Mouse (Mus musculus): ENCODE measurements around the gene Abhd17a. TPM values are rescaled to one million over a fixed set of nuclear protein-coding genes. Genes with fewer than 3 reads are reported as not detected.
"Not testable (repeated sequence)": the region's sequence is repeated elsewhere in the genome, so short reads cannot be mapped to it uniquely, and the experiment has no call there.

Abhd17a gene
- polyA plus RNA-seq, 1 experiment: not detected

GRCm38 (mm10) chr10:80610116-80610785 lies 20.1 kb upstream of the Abhd17a start:
- no peak overlapping the region for H3K4me3 ChIP-seq (ENCODE audit: insufficient read depth, low read depth, low read length)
- TF ChIP-seq CTCF (IDR thresholded peaks at IDR 0.05; ENCODE audit: insufficient read depth, low read depth, low read length) (no peak), POLR2A (IDR thresholded peaks at IDR 0.05; ENCODE audit: insufficient read depth, low read depth, low read length) (no peak)

DNA sequence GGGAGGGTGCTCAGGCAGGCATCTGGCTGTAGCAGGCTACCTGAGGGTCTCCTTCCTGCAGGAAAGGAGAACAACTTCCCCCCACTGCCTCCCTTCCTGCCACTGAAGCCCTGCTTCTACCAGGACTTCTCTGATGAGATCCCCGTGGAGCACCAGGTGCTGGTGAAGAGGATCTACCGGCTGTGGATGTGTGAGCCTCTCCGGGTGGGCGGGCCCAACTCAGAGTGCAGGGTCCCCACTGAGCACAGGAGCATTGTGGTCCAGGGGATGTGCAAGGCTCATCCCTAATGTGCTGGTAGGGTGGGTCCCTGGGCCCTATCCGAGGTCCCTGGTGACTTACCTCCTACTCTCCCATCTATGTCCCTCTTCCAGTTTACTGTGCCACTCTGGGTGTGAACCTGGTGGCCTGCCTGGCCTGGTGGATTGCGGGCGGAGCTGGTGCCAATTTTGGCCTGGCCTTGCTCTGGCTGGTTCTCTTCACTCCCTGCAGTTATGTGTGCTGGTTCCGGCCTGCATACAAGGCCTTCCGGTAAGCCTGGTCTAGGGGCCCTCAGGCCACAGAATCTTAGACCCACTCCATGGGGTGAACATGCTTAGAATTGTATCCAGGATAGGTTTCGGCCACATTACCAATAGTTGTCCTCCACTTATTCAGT lies 19.3 kb upstream of the Abhd17a start:
- Histone ChIP-seq H3K4me3 (ENCODE audit: insufficient read depth, low read depth, low read length) (no peak overlapping the region), H3K4me1 (ENCODE audit: control insufficient read depth, insufficient read depth, low read length) (peaks cover 9% of the 10 kb centered on the region), H3K27ac (ENCODE audit: insufficient read depth, low read depth, low read length) (no peak overlapping the region)
- WGBS: 91% methylated on average over 10 of the region's 10 CpGs
- no peak for TF ChIP-seq POLR2A (IDR thresholded peaks at IDR 0.05; ENCODE audit: insufficient read depth, low read depth, low read length)
- no peak for TF ChIP-seq CTCF (IDR thresholded peaks at IDR 0.05; ENCODE audit: insufficient read depth, low read depth, low read length)

More at GRCm38 (mm10) chr10:80610116-80610785, 20.1 kb upstream of the Abhd17a start:
- H3K27ac ChIP-seq (ENCODE audit: insufficient read depth, low read depth, low read length): no peak overlapping the region
- H3K4me1 ChIP-seq (ENCODE audit: control insufficient read depth, insufficient read depth, low read length): peaks cover 5% of the 10 kb centered on the region; the same call in 1 of the 2 replicates
- WGBS: 90% methylated on average over 9 of the region's 9 CpGs

- H3K4me3 ChIP-seq (ENCODE audit: insufficient read depth, low read depth, low read length): no peak overlapping the region
- WGBS: 87% methylated on average over 3 of the region's 3 CpGs
- H3K4me1 ChIP-seq (ENCODE audit: control insufficient read depth, insufficient read depth, low read length): peaks cover 18% of the 10 kb centered on the region
- TF ChIP-seq CTCF (IDR thresholded peaks at IDR 0.05; ENCODE audit: insufficient read depth, low read depth, low read length): no peak
- no peak for TF ChIP-seq POLR2A (IDR thresholded peaks at IDR 0.05; ENCODE audit: insufficient read depth, low read depth, low read length)
- H3K27ac ChIP-seq (ENCODE audit: insufficient read depth, low read depth, low read length): no peak overlapping the region
Observed at GRCm38 (mm10) chr10:80608435-80608834, 18.3 kb upstream of the Abhd17a start.

- no peak overlapping the region for H3K4me3 ChIP-seq (ENCODE audit: insufficient read depth, low read depth, low read length)
- TF ChIP-seq POLR2A (IDR thresholded peaks at IDR 0.05; ENCODE audit: insufficient read depth, low read depth, low read length): no peak
- TF ChIP-seq CTCF (IDR thresholded peaks at IDR 0.05; ENCODE audit: insufficient read depth, low read depth, low read length): no peak
- WGBS: 95% methylated on average over 34 of the region's 34 CpGs
- H3K4me1 ChIP-seq (ENCODE audit: control insufficient read depth, insufficient read depth, low read length): peaks cover 22% of the 10 kb centered on the region
- no peak overlapping the region for H3K27ac ChIP-seq (ENCODE audit: insufficient read depth, low read depth, low read length)
Observed at GRCm38 (mm10) chr10:80606737-80607350, 16.7 kb upstream of the Abhd17a start.

DNA sequence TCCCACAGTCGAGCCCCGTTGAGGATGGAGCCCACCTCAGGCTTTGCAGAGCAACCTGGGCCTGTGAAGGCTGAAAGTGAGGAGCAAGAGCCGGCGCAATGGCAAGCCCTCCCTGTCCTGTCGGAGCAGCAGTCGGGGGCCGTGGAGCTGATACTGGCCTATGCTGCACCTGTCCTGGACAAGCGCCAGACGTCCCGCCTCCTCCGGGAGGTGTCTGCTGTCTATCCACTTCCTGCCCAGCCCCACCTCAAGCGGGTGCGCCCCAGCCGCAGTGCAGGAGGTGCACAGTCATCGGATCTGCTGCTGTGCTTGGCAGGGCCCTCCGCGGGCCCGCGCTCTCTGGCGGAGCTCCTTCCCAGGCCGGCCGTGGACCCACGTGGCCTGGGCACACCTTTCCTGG lies 16.2 kb upstream of the Abhd17a start:
- 88% methylated on average over 23 of the region's 23 CpGs for WGBS
- Histone ChIP-seq H3K27ac (ENCODE audit: insufficient read depth, low read depth, low read length) (no peak overlapping the region), H3K4me1 (ENCODE audit: control insufficient read depth, insufficient read depth, low read length) (peaks cover 22% of the 10 kb centered on the region), H3K4me3 (ENCODE audit: insufficient read depth, low read depth, low read length) (no peak overlapping the region)
- TF ChIP-seq CTCF (IDR thresholded peaks at IDR 0.05; ENCODE audit: insufficient read depth, low read depth, low read length) (no peak), POLR2A (IDR thresholded peaks at IDR 0.05; ENCODE audit: insufficient read depth, low read depth, low read length) (no peak)

DNA sequence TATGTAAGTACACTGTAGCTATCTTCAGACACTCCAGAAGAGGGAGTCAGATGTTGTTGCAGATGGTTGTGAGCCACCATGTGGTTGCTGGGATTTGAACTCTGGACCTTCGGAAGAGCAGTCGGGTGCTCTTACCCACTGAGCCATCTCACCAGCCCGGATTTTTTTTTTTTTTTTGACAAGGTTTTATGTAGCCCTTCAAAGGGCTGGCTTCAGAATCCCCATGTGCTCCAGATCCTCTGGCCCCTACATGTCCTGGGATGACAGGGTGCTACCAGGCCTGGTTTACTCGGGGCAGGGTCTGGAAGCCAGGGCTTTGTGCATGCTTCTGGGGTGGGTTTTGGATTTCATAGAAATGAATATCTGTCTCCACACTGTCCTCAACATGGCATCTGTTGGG lies 15.6 kb upstream of the Abhd17a start, which contains the start of gene Gm49322:
Gm49322 (plus strand) TSS at position 301 of the 400 bp plus-strand sequence.
- not testable (repeated sequence) for H3K4me3 ChIP-seq (ENCODE audit: insufficient read depth, low read depth, low read length); H3K27ac ChIP-seq (ENCODE audit: insufficient read depth, low read depth, low read length)
- WGBS: 88% methylated on average over 4 of the region's 4 CpGs
- peaks cover 20% of the 10 kb centered on the region for H3K4me1 ChIP-seq (ENCODE audit: control insufficient read depth, insufficient read depth, low read length)

- Histone ChIP-seq H3K4me3 (ENCODE audit: insufficient read depth, low read depth, low read length) (no peak overlapping the region), H3K4me1 (ENCODE audit: control insufficient read depth, insufficient read depth, low read length) (peaks cover 17% of the 10 kb centered on the region), H3K27ac (ENCODE audit: insufficient read depth, low read depth, low read length) (no peak overlapping the region)
- WGBS: 86% methylated on average over 2 of the region's 2 CpGs
- TF ChIP-seq POLR2A (IDR thresholded peaks at IDR 0.05; ENCODE audit: insufficient read depth, low read depth, low read length): no peak
- no peak for TF ChIP-seq CTCF (IDR thresholded peaks at IDR 0.05; ENCODE audit: insufficient read depth, low read depth, low read length)
Observed at GRCm38 (mm10) chr10:80604988-80605387, 14.8 kb upstream of the Abhd17a start.

- TF ChIP-seq CTCF (IDR thresholded peaks at IDR 0.05; ENCODE audit: insufficient read depth, low read depth, low read length): no peak
- TF ChIP-seq POLR2A (IDR thresholded peaks at IDR 0.05; ENCODE audit: insufficient read depth, low read depth, low read length): no peak
- Histone ChIP-seq H3K27ac (ENCODE audit: insufficient read depth, low read depth, low read length) (no peak overlapping the region), H3K4me3 (ENCODE audit: insufficient read depth, low read depth, low read length) (no peak overlapping the region), H3K4me1 (ENCODE audit: control insufficient read depth, insufficient read depth, low read length) (peaks cover 17% of the 10 kb centered on the region)
- 83% methylated on average over 7 of the region's 7 CpGs for WGBS
Observed at GRCm38 (mm10) chr10:80604001-80604509, 13.9 kb upstream of the Abhd17a start.

DNA sequence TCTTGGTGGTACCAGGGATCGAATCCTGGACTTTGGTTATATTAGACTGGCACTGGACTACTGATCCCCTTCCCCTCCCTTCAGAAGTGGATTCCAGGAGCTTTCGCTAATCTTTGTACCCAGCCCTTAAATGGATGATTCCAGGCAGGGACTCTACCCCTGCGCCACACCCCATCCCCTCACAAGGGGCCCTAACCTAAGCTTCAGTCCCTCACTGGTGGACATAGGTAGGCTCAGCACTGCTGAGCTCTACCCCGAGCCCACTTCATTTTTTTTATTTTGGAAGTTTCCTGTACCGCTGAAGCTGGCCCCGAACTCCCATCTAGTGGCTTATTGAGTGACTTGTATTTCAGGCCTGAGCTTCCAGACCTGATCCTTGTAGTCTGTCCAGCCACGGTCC lies 13.2 kb upstream of the Abhd17a start:
- Histone ChIP-seq H3K4me3 (ENCODE audit: insufficient read depth, low read depth, low read length) (peak overlapping the region; percentile 85), H3K4me1 (ENCODE audit: control insufficient read depth, insufficient read depth, low read length) (peaks cover 17% of the 10 kb centered on the region), H3K27ac (ENCODE audit: insufficient read depth, low read depth, low read length) (peak overlapping the region; percentile 65)
- TF ChIP-seq CTCF (IDR thresholded peaks at IDR 0.05; ENCODE audit: insufficient read depth, low read depth, low read length): no peak
- no peak for TF ChIP-seq POLR2A (IDR thresholded peaks at IDR 0.05; ENCODE audit: insufficient read depth, low read depth, low read length)
- WGBS: 26% methylated on average over 7 of the region's 7 CpGs
